Comparison of ENCODE assay signal across 24 mouse cellular contexts in genomic region chr9:98176701-98177380, GRCm38 (mm10).
DNase-seq lines count a peak whose midpoint lies in the region; ATAC-seq lines count a peak whose summit lies in the region.
"Had no signal": no experiment of that assay in that cellular context is flagged by ENCODE, and none has a peak within 500 bp of the region (broad histone marks: within the 10 kb centered on the region; RNA-seq: fewer than 3 reads in every experiment).

No protein-coding gene starts in this region.

- no peak overlapping the region for H3K9ac ChIP-seq in forebrain, embryonic 11.5 days (ENCODE audit: low read length)
- H3K9ac ChIP-seq in neural tube, embryonic 13.5 days = no peak overlapping the region
- H3K9ac ChIP-seq: intestine, embryonic 15.5 days; kidney, embryonic 15.5 days; limb, embryonic 15.5 days; liver, embryonic 15.5 days had no signal

- peak; percentile 50 for DNase-seq in heart, adult 11 months
- DNase-seq in heart, postnatal 4 days = no peak
- peak; percentile 36 for DNase-seq in left cerebral cortex, postnatal 4 days
- no peak for DNase-seq in left cerebral cortex, postnatal 36 days (ENCODE audit: low spot score in 2 of 2)
- peak; percentile 21 for DNase-seq in forebrain, embryonic 11.5 days (ENCODE audit: low spot score)
- no peak for DNase-seq in layer of hippocampus, adult 8-10 months (ENCODE audit: low spot score in 2 of 2)
- no peak for DNase-seq in spleen, postnatal 4 days (ENCODE audit: low spot score in 2 of 2)
- DNase-seq: adrenal gland, postnatal 14 days; cerebellum, adult 2 months; gastrocnemius, adult 2 months; heart, postnatal 36 days; layer of hippocampus, postnatal 36 days; retina, postnatal 1 day; thymus, adult 18-20 months; thymus, postnatal 4 days had no signal

- no peak for ATAC-seq in forebrain, embryonic 11.5 days (replicated peaks; ENCODE audit: low FRiP score)
- peak; percentile 71; the same call in 1 of the 2 replicates for ATAC-seq in neural tube, embryonic 13.5 days (ENCODE audit: low read depth)
- ATAC-seq: intestine, embryonic 15.5 days had no signal

- intact Hi-C loops in left cerebral cortex, postnatal 4 days (cut with DNase I) = no loop called here
- intact Hi-C loops in left cerebral cortex, postnatal 36 days (cut with DNase I) = no loop called here

- no peaks in the 10 kb centered on the region for H3K9me3 ChIP-seq in forebrain, embryonic 11.5 days (ENCODE audit: control insufficient read depth, low read length)
- H3K9me3 ChIP-seq in neural tube, embryonic 13.5 days = no peaks in the 10 kb centered on the region
- H3K9me3 ChIP-seq: embryonic facial prominence, embryonic 10.5 days; intestine, embryonic 15.5 days; kidney, embryonic 15.5 days; limb, embryonic 15.5 days; liver, embryonic 15.5 days had no signal

- H3K36me3 ChIP-seq in forebrain, embryonic 11.5 days (ENCODE audit: control insufficient read depth, insufficient read depth, low read length) = no peaks in the 10 kb centered on the region
- H3K36me3 ChIP-seq in neural tube, embryonic 13.5 days = no peaks in the 10 kb centered on the region
- H3K36me3 ChIP-seq: embryonic facial prominence, embryonic 10.5 days; G1E; intestine, embryonic 15.5 days; kidney, embryonic 15.5 days; limb, embryonic 15.5 days; liver, embryonic 15.5 days had no signal

- no peak overlapping the region for H3K4me2 ChIP-seq in forebrain, embryonic 11.5 days (ENCODE audit: low read depth, low read length, severe bottlenecking)
- H3K4me2 ChIP-seq in neural tube, embryonic 13.5 days = no peak overlapping the region
- H3K4me2 ChIP-seq: intestine, embryonic 15.5 days; kidney, embryonic 15.5 days; limb, embryonic 15.5 days; liver, embryonic 15.5 days; midbrain, embryonic 11.5 days had no signal

- WGBS in forebrain, embryonic 11.5 days = 67% methylated on average over 7 of the region's 7 CpGs
- 34% methylated on average over 7 of the region's 7 CpGs for WGBS in neural tube, embryonic 13.5 days

- no peak overlapping the region for H3K4me3 ChIP-seq in forebrain, embryonic 11.5 days (ENCODE audit: low read depth, low read length)
- no peak overlapping the region for H3K4me3 ChIP-seq in neural tube, embryonic 13.5 days
- H3K4me3 ChIP-seq: embryonic facial prominence, embryonic 10.5 days; gastrocnemius, adult 2 months; intestine, embryonic 15.5 days; kidney, embryonic 15.5 days; limb, embryonic 15.5 days; liver, embryonic 15.5 days had no signal

- H3K27me3 ChIP-seq in forebrain, embryonic 11.5 days (ENCODE audit: control insufficient read depth, insufficient read depth, low read length) = no peaks in the 10 kb centered on the region
- no peaks in the 10 kb centered on the region for H3K27me3 ChIP-seq in neural tube, embryonic 13.5 days
- H3K27me3 ChIP-seq: intestine, embryonic 15.5 days; kidney, embryonic 15.5 days; limb, embryonic 15.5 days; liver, embryonic 15.5 days had no signal

- no peak overlapping the region for H3K27ac ChIP-seq in forebrain, embryonic 11.5 days (ENCODE audit: low read depth, low read length)
- peak overlapping the region; percentile 64 for H3K27ac ChIP-seq in neural tube, embryonic 13.5 days (replicated peaks)
- H3K27ac ChIP-seq: embryonic facial prominence, embryonic 10.5 days; gastrocnemius, adult 2 months; intestine, embryonic 15.5 days; kidney, embryonic 15.5 days; limb, embryonic 15.5 days; liver, embryonic 15.5 days; macrophage had no signal

- no peaks in the 10 kb centered on the region for H3K4me1 ChIP-seq in forebrain, embryonic 11.5 days (replicated peaks; ENCODE audit: control insufficient read depth, insufficient read depth, low read length)
- H3K4me1 ChIP-seq in neural tube, embryonic 13.5 days (replicated peaks) = peaks cover 28% of the 10 kb centered on the region
- H3K4me1 ChIP-seq: embryonic facial prominence, embryonic 10.5 days; intestine, embryonic 15.5 days; kidney, embryonic 15.5 days; limb, embryonic 15.5 days; liver, embryonic 15.5 days had no signal

Comparison
In these comparisons a context has a peak if more than half of its experiments do, and no peak if none do; other contexts are left out.
1. DNase-seq: peak in heart, adult 11 months (single experiment), left cerebral cortex, postnatal 4 days (single experiment) and forebrain, embryonic 11.5 days (single experiment); none in heart, postnatal 4 days (single experiment), left cerebral cortex, postnatal 36 days (0 of 2), layer of hippocampus, adult 8-10 months (0 of 2) and spleen, postnatal 4 days (0 of 2).